Mouse (Mus musculus) heart, postnatal 14 days (tissue): ENCODE measurements around the gene Kif2c. TPM values are rescaled to one million over a fixed set of nuclear protein-coding genes. Genes with fewer than 3 reads are reported as not detected.
"Not testable (repeated sequence)": the region's sequence is repeated elsewhere in the genome, so short reads cannot be mapped to it uniquely, and the experiment has no call there.

Experiments
- DNase-seq, 2 experiments: peaks; one replicate each; pipeline ENCODE4 v3.0.0; 2021 to 2022
- intact Hi-C: fragments of 180-260 bp; cut with DNase I; formaldehyde crosslinking; loops from one replicate; pipeline ENCODE4 v1.15.1; 2025
- total RNA-seq, 2 experiments: library from RNA; stranded (reverse); gene quantifications; 2 replicates each; pipeline ENCODE4 v1.2.3; 2021

The Kif2c gene
- total RNA-seq, 2 experiments from 2014 or later, result 1.7 to 3.4 TPM

GRCm38 (mm10) chr4:117189856-117190543 is 7.6 kb upstream of the Kif2c start:
- intact Hi-C loops, result no loop called here
- peak; percentile 12 to 46 for DNase-seq

GRCm38 (mm10) chr4:117189382-117189855 is 7.0 kb upstream of the Kif2c start:
- intact Hi-C loops, result no loop called here
- DNase-seq, result peak; percentile 87 to 91

GRCm38 (mm10) chr4:117188969-117189368 is 6.5 kb upstream of the Kif2c start:
- intact Hi-C loops, result no loop called here
- no peak for DNase-seq

GRCm38 (mm10) chr4:117182759-117183096 is 289 bp upstream of the Kif2c start:
- DNase-seq, intact Hi-C loops: not testable (repeated sequence)

- no peak for DNase-seq
- intact Hi-C loops, result no loop called here
These were observed 12.5 kb downstream of the Kif2c start for GRCm38 (mm10) chr4:117169936-117170335.

GRCm38 (mm10) chr4:117161183-117161582 is 21.3 kb downstream of the Kif2c start:
- intact Hi-C loops, result no loop called here
- no peak for DNase-seq

GRCm38 (mm10) chr4:117159666-117160065 is 22.8 kb downstream of the Kif2c start:
- DNase-seq, result no peak
- intact Hi-C loops, result no loop called here

GRCm38 (mm10) chr4:117156372-117156771 is 26.1 kb downstream of the Kif2c start:
- no peak for DNase-seq
- intact Hi-C loops, result no loop called here

GRCm38 (mm10) chr4:117155792-117156355 is 26.6 kb downstream of the Kif2c start, which contains the start of gene Rps8:
Gene Rps8 (minus strand): TSS chr4:117156243.
- DNase-seq, result peak; percentile 87 to 90
- intact Hi-C loops, result no loop called here

GRCm38 (mm10) chr4:117155020-117155791 is 27.2 kb downstream of the Kif2c start:
- no peak for DNase-seq
- intact Hi-C loops, result no loop called here

- intact Hi-C loops, result no loop called here
These were observed 29.7 kb downstream of the Kif2c start for GRCm38 (mm10) chr4:117152714-117153113.

GRCm38 (mm10) chr4:117151416-117151815 is 31.0 kb downstream of the Kif2c start:
- no peak for DNase-seq
- intact Hi-C loops, result no loop called here

More at GRCm38 (mm10) chr4:117152714-117153113, 29.7 kb downstream of the Kif2c start:
- no peak for DNase-seq

- DNase-seq, result no peak
- intact Hi-C loops, result no loop called here
These were observed 32.2 kb downstream of the Kif2c start for GRCm38 (mm10) chr4:117150212-117150733.

GRCm38 (mm10) chr4:117149291-117150211 is 32.9 kb downstream of the Kif2c start:
- no peak for DNase-seq
- intact Hi-C loops, result no loop called here

GRCm38 (mm10) chr4:117148815-117149214 is 33.6 kb downstream of the Kif2c start:
- intact Hi-C loops, result no loop called here
- no peak for DNase-seq

- intact Hi-C loops, result no loop called here
- DNase-seq, result no peak
These were observed 34.3 kb downstream of the Kif2c start for GRCm38 (mm10) chr4:117148047-117148713.

- peak; percentile 84 to 91 for DNase-seq
- intact Hi-C loops, result no loop called here
These were observed 36.3 kb downstream of the Kif2c start for GRCm38 (mm10) chr4:117146176-117146575.

GRCm38 (mm10) chr4:117145248-117145647 is 37.2 kb downstream of the Kif2c start:
- intact Hi-C loops, result no loop called here

GRCm38 (mm10) chr4:117143023-117143422 is 39.4 kb downstream of the Kif2c start:
- intact Hi-C loops, result loop anchor here (5.0 kb wide), 2 partner anchors 74 to 316 kb away; no protein-coding TSS in a partner anchor
- DNase-seq, result no peak

More at GRCm38 (mm10) chr4:117145248-117145647, 37.2 kb downstream of the Kif2c start:
- no peak for DNase-seq
